Mouse (Mus musculus) left cerebral cortex, postnatal 36 days (tissue): ENCODE measurements around the gene Klhdc8a. TPM values are rescaled to one million over a fixed set of nuclear protein-coding genes. Genes with fewer than 3 reads are reported as not detected.

Experiments used
- DNase-seq, 2 experiments: peaks; one replicate each; pipeline ENCODE4 v3.0.0; 2021 to 2022; ENCODE audit warnings: low spot score in 2 of 2, mixed read lengths in 1 of 2
- intact Hi-C: fragments of 180-260 bp; cut with DNase I; formaldehyde crosslinking; loops from one replicate; pipeline ENCODE4 v1.15.1; 2025
- total RNA-seq, 2 experiments: library from RNA; stranded (reverse); gene quantifications; 2 replicates each; pipeline ENCODE4 v1.2.3; 2021

Gene Klhdc8a
- total RNA-seq, 2 experiments from 2014 or later, result 11.0 to 13.6 TPM

DNA sequence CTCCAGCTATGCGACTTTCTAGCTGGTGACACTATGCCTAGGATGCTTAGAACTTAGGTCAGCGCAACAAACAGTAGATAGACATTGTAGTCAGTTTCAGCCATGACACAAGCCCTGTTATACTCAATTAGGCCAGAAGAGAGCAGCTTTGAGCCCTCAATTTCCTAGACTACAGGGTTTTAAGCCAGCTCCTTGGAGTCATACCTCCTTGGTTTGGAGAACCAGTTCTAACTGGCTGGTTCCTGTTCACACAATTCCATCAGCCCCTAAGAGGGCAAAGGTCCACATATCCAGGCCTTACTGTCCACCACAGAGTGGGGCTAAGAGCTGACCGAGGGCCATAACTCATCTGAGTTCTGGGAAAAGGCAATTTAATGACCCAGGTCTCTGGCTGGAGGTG is 14.3 kb downstream of the Klhdc8a start:
- intact Hi-C loops, result loop anchor here (1.0 kb wide), 1 partner anchor 44 kb away; no protein-coding TSS in a partner anchor
- DNase-seq, result peak in 1 of 2 experiments; percentile 39

DNA sequence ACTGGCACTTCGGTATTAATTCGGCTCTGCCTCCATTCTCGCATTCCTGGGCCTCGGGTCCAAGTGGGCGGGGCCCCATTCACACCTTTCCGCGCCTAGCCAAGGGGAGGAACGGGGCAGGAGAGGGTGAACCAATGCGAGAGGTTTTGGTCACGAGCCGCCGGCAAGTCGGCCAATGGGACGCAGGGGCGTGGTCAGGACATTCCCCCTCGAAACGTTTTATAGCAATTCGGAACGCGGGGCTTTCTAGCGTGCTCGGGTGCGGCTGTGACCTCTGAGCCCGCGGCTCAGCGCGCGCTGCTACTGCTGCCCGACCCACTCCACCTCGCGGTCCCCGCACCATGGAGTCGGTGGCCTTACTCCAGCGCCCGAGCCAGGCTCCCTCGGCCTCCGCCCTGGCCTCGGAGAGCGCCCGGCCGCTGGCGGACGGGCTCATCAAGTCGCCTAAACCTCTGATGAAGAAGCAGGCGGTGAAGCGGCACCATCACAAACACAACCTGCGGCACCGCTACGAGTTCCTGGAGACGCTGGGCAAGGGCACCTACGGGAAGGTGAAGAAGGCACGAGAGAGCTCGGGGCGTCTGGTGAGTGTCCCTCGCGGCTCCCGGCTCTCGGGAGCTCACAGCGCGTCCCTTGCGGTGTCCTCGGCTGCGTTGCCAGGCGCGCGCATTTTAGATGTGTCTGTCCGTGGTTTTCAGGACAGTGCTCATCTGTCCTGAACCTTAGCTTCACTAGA is 17.6 kb downstream of the Klhdc8a start, which contains the start of gene Nuak2:
Gene Nuak2 (plus strand): TSS at position 238 of the 736 bp plus-strand sequence.
- peak; percentile 74 to 77 for DNase-seq
- intact Hi-C loops, result no loop called here

DNA sequence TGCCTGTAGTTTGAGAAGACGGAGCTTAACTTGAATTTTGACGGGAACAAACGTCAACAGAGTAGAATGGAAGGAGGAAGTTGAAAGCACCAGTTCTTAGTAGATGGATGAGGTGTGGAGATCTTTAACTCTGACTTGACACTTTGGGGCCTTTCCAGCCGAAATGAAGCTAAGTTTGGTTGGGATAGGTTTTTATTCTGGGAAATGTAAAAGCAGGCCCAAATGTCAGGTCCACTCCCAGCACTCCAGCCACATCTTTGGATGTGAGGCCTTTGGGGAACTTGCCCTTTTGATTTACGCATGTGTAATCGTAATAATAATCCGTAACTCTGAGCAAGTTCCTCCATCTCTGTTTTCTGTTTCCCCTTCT is 18.2 kb downstream of the Klhdc8a start:
- intact Hi-C loops, result no loop called here

DNA sequence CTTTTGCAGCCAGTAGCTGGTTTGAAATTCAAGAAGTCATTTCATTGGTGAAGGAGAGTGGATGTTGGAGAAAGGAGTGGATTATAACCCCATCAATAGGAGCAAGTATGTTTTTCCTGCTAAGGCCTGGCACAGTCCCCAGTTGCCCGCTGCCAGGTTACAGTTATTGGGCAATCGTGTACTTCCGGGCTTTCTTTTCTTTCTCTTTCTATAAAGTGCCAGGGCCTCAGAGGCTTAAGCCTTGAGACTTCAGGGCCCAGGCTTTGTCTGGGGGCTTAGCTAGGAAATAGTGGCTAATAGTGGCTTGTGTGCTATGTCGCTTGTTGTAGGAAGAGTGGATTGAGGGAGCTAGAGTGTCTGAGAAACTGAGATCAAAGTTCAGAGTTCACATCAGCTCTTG is 19.0 kb downstream of the Klhdc8a start:
- intact Hi-C loops, result no loop called here
- no peak for DNase-seq

More for the DNA sequence above, 18.2 kb downstream of the Klhdc8a start:
- no peak for DNase-seq

DNA sequence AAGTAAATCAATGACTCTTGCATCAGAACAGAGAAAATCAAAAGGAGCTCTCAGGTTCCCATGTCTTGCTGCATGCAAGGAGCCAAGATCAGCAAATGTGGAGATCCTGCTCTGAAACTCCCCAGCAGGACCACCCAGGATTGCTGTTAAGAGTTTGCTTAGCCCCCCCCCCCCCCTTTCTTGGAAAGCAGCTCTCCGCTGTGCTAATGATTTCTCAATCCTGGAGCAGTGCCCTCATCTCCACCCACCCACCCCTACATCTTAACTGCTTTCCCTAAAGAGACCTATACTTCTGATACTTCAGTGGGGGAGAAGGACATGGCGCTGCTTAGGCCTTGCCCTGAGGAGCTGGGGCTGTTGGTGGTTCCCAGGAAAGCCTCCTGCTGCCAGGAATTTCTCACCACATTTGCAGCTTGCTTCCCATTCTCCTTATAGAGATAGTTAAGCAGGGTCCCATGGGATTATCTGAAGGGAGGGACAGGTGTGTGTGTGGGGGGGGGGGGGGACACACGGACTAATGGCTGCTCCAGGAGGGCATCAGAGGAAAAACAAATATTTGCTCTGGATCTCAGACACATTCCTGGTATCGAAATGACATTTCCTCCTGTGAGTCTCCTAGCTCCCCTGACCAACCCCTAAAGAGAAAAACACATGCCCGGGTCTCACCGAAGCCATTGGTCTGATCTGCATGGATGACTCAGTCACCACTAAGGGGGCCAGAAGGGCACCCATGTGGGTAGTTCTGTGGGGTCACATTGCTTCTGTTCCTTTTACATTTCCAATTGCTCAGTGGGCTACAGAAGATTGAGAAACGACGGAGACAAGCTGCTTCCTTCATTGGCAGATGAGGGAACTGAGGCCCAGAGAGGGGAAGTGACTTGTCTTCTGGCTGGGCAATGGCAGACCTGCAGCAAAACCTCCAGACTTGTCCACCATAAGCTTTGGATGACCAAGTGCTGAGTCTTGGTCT is 19.8 kb downstream of the Klhdc8a start:
- intact Hi-C loops, result no loop called here

DNA sequence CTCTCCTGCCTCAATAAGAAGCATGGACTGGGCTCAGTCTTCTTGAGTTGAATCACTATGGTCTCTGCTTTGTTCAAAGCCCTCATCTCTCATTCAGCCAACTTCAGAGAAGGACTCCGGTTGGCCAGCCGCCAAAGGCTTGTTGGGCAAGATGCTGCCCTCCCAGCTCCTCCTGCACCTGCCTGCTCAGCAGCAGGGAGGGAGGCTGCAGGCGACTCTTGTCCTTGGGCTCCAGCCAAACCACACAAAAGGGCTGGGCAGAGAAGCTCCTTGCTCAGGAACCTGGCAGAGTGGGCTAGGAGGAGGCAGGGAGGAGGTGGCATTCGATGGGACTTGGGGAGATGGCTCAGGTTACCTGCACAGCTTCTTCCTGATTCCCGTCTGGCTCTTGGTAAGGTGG is 20.8 kb downstream of the Klhdc8a start:
- intact Hi-C loops, result no loop called here
- DNase-seq, result no peak

More for the DNA sequence above, 19.8 kb downstream of the Klhdc8a start:
- no peak for DNase-seq

DNA sequence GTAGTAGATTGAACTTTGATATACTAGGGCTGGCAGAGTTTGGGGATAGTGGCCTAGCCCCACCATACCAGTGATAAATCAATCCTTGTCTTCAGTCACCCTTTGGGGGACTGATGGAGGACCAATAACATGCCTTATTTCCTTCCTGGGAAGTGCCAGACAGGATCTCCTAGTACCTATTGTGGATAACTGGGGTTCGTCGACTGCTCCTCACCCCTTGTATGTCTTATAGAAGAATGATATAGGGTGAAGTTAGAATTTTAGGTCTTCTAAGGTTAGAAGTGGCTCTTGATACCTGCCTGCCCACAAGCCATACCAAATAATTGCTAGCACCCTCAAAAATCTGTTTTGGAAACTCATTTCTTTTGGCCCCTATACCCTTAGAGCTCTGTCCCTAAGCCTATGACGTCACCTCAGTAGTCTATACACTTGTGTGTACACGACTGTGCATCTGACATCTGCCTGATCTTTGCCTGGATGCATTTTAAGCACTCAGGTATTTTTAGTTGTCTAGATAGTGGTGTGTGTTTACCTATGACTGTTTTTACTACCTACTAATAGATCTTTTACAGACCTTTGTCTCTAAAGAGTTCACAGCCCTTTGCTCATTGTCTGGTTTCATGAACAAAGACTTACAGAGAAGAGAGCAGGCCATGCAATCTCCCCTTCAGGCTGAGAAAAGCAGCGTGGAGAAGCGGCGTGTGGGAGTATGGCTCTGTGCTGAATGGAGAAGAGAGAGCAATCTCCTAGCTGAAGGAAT is 23.6 kb downstream of the Klhdc8a start:
- DNase-seq, result no peak
- intact Hi-C loops, result no loop called here

DNA sequence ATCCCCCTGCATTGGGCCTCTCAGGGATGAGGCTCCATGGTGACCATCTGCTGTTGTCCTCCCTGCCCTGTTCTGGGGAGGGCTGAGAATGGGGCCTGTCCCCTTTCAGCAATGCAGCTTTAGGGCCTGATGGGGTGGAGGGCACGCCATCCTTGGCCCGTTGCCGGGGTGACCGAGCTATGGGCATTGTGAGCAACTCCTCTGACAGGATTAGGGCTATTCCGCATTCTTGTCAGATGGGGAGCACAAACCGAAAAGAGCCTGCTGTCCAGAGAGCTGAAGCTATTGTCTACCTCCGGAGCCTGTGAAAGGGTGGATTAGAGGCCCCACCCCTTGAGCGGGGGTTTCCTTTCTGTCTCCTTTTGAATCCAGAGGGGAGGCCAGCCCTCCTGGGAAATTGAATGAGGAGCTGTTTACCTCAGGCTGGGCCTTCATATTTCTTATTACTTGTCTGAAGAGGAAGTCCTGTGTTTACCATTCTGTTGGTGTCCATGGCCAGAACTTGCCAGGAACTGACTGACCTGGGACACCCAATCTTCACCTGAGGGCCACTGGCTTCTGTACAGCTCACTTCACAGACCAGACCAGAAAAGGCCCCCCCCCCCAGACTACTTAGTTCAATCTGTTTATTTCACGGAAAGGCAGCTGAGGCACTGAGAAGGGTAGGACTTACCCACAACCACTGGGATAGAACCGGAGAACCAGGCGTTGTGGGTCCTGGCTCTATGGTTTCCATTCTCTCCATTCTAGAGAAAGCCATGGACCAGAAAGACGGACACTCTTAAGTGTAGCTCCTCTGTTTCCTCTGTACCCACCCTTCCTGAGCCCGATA is 24.5 kb downstream of the Klhdc8a start:
- intact Hi-C loops, result no loop called here
- DNase-seq, result no peak

DNA sequence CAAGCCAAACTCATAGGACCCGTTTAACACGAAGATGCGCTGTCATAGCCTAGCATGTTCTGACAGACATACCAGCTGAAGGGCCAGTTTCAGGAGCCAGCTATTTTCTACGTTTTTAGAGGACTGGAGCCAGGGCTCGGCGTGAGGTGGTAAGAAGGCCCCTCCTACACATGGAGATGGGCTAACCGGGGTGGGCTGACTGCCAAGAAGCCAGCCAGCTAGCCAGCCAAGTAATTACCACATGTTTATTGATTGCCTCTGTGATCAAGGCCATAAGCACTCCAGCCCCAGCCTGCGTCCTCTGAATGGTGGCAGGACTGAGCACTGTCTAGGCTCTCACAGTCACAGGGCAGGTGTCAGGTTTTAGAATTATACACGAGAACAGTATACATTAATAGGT is 28.4 kb downstream of the Klhdc8a start:
- DNase-seq, result no peak
- intact Hi-C loops, result no loop called here

DNA sequence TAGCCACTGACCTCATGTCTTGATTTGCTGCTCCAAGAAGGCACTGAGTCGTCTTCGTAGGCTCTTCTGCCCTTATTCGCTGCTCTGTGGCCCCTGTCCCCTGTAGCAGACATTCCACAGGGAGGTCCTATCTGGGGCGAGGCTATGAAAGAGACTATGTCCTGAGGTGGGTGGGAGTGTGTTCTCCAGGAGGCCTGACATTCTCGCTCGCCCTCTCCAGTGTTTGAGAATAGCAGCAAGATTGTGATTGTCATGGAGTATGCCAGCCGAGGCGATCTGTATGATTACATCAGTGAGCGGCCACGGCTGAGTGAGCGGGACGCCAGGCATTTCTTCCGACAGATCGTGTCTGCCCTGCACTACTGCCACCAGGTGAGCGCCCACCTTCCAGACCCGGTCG is 29.1 kb downstream of the Klhdc8a start:
- no peak for DNase-seq
- intact Hi-C loops, result no loop called here

DNA sequence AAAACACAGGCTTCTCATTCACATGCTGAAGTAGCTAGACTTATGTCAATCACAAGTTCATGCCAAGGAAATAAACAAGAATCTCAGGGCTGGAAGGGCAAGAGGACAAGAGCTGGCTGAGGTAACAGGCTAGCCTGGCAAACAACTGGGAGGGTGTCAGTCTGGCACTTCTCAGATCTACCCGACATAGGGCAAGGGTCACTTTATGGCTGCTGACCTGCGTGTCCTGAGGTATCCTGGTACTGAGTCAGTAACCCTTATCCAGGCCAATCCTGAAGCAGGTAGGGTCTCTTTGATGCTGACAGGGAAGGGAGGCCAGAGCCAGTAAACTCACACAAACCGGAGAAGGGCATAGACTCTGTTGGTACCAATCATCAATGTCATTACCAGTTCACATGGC is 30.1 kb downstream of the Klhdc8a start:
- no peak for DNase-seq
- intact Hi-C loops, result no loop called here

DNA sequence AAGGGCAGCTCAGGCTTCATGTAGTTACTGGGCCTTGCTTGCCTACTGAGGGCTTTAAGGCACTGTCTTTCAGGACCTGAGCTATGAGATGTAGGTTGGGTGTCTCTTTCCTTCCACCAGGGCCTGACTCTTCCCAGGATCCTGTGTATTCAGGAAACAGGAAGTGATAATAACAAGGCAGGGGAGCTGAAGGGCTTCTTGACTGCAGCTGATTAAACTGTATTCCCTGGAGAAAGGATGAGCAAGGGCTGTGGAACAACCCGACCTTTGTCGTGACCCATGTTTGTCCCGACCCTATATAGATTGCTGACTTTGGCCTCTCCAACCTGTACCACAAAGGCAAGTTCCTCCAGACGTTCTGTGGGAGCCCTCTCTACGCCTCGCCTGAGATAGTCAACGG is 31.2 kb downstream of the Klhdc8a start:
- intact Hi-C loops, result no loop called here

DNA sequence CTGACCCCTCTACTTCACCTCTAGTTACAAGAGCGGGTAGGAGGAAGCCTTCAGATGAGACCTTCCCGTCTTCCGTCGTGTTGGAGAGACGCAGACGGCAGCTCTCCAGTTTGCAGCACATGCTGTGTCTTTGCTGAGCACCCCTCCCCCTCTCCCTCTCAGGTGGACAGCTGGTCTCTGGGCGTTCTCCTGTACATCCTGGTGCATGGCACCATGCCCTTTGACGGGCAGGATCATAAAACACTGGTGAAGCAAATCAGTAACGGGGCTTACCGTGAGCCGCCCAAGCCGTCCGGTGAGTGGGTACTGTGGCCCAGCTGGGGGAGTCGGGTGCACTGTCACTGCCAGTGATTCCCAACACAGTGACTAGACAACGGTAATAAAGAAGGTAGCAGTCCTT is 32.0 kb downstream of the Klhdc8a start:
- no peak for DNase-seq
- intact Hi-C loops, result no loop called here

More for the DNA sequence above, 31.2 kb downstream of the Klhdc8a start:
- no peak for DNase-seq

DNA sequence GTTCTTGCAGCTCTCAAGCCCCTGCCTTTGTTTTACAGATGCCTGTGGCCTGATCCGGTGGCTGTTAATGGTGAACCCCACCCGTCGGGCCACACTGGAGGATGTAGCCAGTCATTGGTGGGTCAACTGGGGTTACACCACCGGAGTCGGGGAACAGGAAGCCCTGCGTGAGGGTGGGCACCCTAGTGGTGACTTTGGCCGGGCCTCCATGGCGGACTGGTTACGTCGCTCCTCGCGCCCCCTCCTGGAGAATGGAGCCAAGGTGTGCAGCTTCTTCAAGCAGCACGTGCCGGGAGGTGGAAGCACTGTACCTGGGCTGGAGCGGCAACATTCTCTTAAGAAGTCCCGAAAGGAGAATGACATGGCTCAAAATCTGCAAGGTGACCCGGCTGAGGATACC is 32.9 kb downstream of the Klhdc8a start:
- intact Hi-C loops, result no loop called here
- no peak for DNase-seq

DNA sequence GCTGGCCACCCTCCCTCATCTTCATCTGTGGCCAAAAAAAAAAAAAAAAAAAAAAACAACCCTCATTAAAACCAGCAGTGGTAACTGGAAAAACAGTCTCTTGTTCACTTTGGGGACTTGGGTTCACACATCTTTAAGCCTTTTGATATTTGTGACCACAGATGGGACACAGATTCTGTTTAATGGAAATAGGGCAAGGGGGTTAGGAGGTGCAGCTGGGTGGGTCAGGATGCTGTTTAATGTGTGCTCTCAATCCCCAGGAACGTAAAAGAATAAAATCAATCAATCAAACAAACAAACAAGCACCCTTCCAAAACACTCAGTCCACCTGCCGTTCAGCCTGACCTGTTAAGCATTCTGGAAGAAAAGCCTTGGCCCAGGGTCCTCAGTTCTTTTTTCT is 34.8 kb downstream of the Klhdc8a start:
- intact Hi-C loops, result no loop called here
- DNase-seq, result no peak

DNA sequence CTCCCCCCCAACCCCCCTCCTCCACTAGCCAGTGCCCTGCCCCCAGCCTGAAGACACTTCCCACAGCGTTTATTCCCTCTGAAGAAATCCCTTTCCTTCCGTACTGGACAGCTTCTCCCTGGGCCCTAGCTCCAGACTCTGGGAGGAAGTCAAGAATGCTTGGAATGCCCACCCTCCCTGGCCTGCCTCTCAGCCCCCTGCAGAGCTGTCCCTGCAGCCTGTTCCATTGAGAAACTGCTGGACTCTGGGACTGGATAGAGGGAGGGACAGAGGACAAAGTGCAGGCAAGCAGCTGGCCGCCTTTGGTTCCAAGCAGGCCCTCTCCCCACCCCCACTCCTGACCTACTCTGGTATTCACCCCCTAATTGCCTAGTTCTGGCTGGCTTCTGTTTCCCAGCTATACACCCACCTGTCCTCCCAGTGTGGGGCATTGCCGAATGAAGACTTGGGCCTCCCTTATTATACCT is 35.3 kb downstream of the Klhdc8a start:
- intact Hi-C loops, result no loop called here
- no peak for DNase-seq

DNA sequence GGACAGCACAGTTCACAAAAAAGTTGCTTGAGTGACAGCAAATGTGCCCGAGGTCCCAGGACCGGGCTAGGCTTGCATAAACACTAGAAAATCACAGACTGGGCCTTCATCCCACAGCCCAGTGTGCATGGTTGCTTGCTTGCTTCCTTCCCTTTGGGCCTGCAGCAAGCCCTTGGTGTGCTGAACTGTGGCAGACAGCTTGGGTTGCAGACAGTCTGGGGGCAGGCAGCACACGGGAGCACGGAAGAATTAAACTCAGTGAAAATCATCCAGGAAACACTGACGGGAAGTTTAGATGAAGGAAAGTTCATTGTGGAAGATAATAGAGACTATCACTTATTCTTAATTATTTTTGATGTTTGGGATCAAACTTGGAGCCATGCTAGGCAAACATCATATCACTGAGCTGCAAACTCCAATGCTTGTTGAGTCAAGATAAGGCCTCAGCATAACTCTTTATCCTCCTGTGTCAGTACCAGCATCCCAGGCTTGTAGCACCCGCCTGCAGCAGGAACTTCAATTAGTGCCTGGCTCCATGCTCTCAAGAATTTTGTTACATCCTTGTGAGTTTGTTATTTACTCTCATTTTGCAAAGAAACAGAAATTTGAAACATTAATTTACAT is 35.9 kb downstream of the Klhdc8a start:
- no peak for DNase-seq
- intact Hi-C loops, result no loop called here

DNA sequence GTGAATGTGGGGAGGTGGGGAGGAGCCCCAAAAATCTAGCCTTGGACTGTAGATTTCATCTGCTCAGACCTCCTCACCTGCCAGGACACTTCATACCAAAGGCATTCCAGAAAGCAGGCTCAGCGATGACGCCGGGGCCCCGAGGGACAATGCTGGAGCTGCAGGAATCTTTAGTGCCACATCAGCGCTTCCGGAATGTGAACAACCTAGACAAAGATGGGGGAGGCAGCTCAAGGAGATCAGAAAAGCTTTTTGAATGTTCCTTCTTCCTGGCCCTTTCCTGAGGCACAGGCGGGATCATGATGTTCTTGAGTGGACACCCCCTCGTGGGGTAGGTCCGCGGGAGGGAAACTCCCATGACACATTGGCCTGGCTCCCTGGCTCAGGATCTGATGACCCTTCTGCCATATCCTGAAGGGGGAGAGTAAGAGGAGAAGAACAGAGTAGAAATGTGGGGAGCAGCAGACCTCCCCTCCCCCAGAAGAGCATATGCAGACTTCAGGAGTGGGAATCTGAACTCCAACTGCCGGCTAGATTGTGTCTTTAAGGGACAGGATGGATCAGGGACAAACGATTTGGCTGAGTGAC is 37.0 kb downstream of the Klhdc8a start:
- intact Hi-C loops, result no loop called here
- DNase-seq, result no peak
